Mouse (Mus musculus): Measurements from ENCODE around the gene 2210016L21Rik. TPM values are rescaled to one million over a fixed set of nuclear protein-coding genes. Genes with fewer than 3 reads are reported as not detected.
A peak's percentile ranks its signal among the peaks of the same experiment; 100 is the strongest.
"Not testable (repeated sequence)": the region's sequence is repeated elsewhere in the genome, so short reads cannot be mapped to it uniquely, and the experiment has no call there.

2210016L21Rik gene
- total and polyA plus RNA-seq, 2 experiments: 3.0 to 6.1 TPM

- H3K27me3 ChIP-seq (ENCODE audit: control insufficient read depth, insufficient read depth, low read length): no peaks in the 10 kb centered on the region
- no peak overlapping the region for H3K4me3 ChIP-seq (ENCODE audit: insufficient read depth, low read depth, low read length)
- no peaks in the 10 kb centered on the region for H3K4me1 ChIP-seq (ENCODE audit: control insufficient read depth, insufficient read depth, low read length)
- H3K27ac ChIP-seq (replicated peaks; ENCODE audit: insufficient read depth, low read depth, low read length): no peak overlapping the region
- TF ChIP-seq POLR2A (IDR thresholded peaks at IDR 0.05; ENCODE audit: extremely low read depth, insufficient read depth, low read length) (no peak), CTCF (IDR thresholded peaks at IDR 0.05; ENCODE audit: low read depth, low read length) (peak; percentile 80)
- H3K79me2 ChIP-seq (ENCODE audit: control insufficient read depth, insufficient read depth, low read length): no peaks in the 10 kb centered on the region
- peaks cover 2% of the 10 kb centered on the region; the same call in 1 of the 2 replicates for H3K36me3 ChIP-seq (ENCODE audit: control insufficient read depth, insufficient read depth, low read length)
- no peak overlapping the region for H3K9ac ChIP-seq (ENCODE audit: low read depth, low read length)
- 43% methylated on average over 1 of the region's 1 CpGs for WGBS
- DNase-seq (ENCODE audit: extremely low read depth, low read depth, low spot score): peak; percentile 32
Observed at GRCm38 (mm10) chr5:114902413-114902812, 39.5 kb upstream of the 2210016L21Rik start.

GRCm38 (mm10) chr5:114908598-114909305 lies 33.2 kb upstream of the 2210016L21Rik start:
- Histone ChIP-seq H3K27me3 (ENCODE audit: control insufficient read depth, insufficient read depth, low read length) (no peaks in the 10 kb centered on the region), H3K36me3 (ENCODE audit: control insufficient read depth, insufficient read depth, low read length) (peaks cover 2% of the 10 kb centered on the region; the same call in 1 of the 2 replicates)
- WGBS: 78% methylated on average over 13 of the region's 13 CpGs

GRCm38 (mm10) chr5:114913686-114914085 lies 28.3 kb upstream of the 2210016L21Rik start:
- Histone ChIP-seq H3K27me3 (ENCODE audit: control insufficient read depth, insufficient read depth, low read length) (no peaks in the 10 kb centered on the region), H3K36me3 (ENCODE audit: control insufficient read depth, insufficient read depth, low read length) (no peaks in the 10 kb centered on the region), H3K27ac (replicated peaks; ENCODE audit: insufficient read depth, low read depth, low read length) (no peak overlapping the region), H3K79me2 (ENCODE audit: control insufficient read depth, insufficient read depth, low read length) (no peaks in the 10 kb centered on the region), H3K9ac (ENCODE audit: low read depth, low read length) (no peak overlapping the region), H3K4me1 (ENCODE audit: control insufficient read depth, insufficient read depth, low read length) (no peaks in the 10 kb centered on the region), H3K4me3 (ENCODE audit: insufficient read depth, low read depth, low read length) (no peak overlapping the region)
- no peak for TF ChIP-seq POLR2A (IDR thresholded peaks at IDR 0.05; ENCODE audit: extremely low read depth, insufficient read depth, low read length)
- TF ChIP-seq CTCF (IDR thresholded peaks at IDR 0.05; ENCODE audit: low read depth, low read length): no peak
- DNase-seq (ENCODE audit: extremely low read depth, low read depth, low spot score): no peak
- 66% methylated on average over 4 of the region's 4 CpGs for WGBS

More at GRCm38 (mm10) chr5:114908598-114909305, 33.2 kb upstream of the 2210016L21Rik start:
- Histone ChIP-seq H3K4me3 (ENCODE audit: insufficient read depth, low read depth, low read length) (no peak overlapping the region), H3K4me1 (ENCODE audit: control insufficient read depth, insufficient read depth, low read length) (no peaks in the 10 kb centered on the region), H3K79me2 (ENCODE audit: control insufficient read depth, insufficient read depth, low read length) (no peaks in the 10 kb centered on the region), H3K27ac (replicated peaks; ENCODE audit: insufficient read depth, low read depth, low read length) (no peak overlapping the region), H3K9ac (ENCODE audit: low read depth, low read length) (no peak overlapping the region)
- TF ChIP-seq POLR2A (IDR thresholded peaks at IDR 0.05; ENCODE audit: extremely low read depth, insufficient read depth, low read length) (no peak), CTCF (IDR thresholded peaks at IDR 0.05; ENCODE audit: low read depth, low read length) (no peak)
- DNase-seq (ENCODE audit: extremely low read depth, low read depth, low spot score): no peak

- Histone ChIP-seq H3K27me3 (ENCODE audit: control insufficient read depth, insufficient read depth, low read length) (no peaks in the 10 kb centered on the region), H3K4me1 (ENCODE audit: control insufficient read depth, insufficient read depth, low read length) (no peaks in the 10 kb centered on the region), H3K79me2 (ENCODE audit: control insufficient read depth, insufficient read depth, low read length) (no peaks in the 10 kb centered on the region), H3K4me3 (ENCODE audit: insufficient read depth, low read depth, low read length) (no peak overlapping the region), H3K27ac (replicated peaks; ENCODE audit: insufficient read depth, low read depth, low read length) (no peak overlapping the region), H3K36me3 (ENCODE audit: control insufficient read depth, insufficient read depth, low read length) (no peaks in the 10 kb centered on the region), H3K9ac (ENCODE audit: low read depth, low read length) (no peak overlapping the region)
- DNase-seq (ENCODE audit: extremely low read depth, low read depth, low spot score): no peak
- TF ChIP-seq CTCF (IDR thresholded peaks at IDR 0.05; ENCODE audit: low read depth, low read length) (no peak), POLR2A (IDR thresholded peaks at IDR 0.05; ENCODE audit: extremely low read depth, insufficient read depth, low read length) (no peak)
- WGBS: 91% methylated on average over 8 of the region's 8 CpGs
Observed at GRCm38 (mm10) chr5:114914855-114915254, 27.1 kb upstream of the 2210016L21Rik start.

- Histone ChIP-seq H3K79me2 (ENCODE audit: control insufficient read depth, insufficient read depth, low read length) (no peaks in the 10 kb centered on the region), H3K9ac (ENCODE audit: low read depth, low read length) (no peak overlapping the region), H3K4me1 (ENCODE audit: control insufficient read depth, insufficient read depth, low read length) (no peaks in the 10 kb centered on the region), H3K27ac (replicated peaks; ENCODE audit: insufficient read depth, low read depth, low read length) (no peak overlapping the region), H3K36me3 (ENCODE audit: control insufficient read depth, insufficient read depth, low read length) (no peaks in the 10 kb centered on the region), H3K4me3 (ENCODE audit: insufficient read depth, low read depth, low read length) (no peak overlapping the region), H3K27me3 (ENCODE audit: control insufficient read depth, insufficient read depth, low read length) (no peaks in the 10 kb centered on the region)
- TF ChIP-seq CTCF (IDR thresholded peaks at IDR 0.05; ENCODE audit: low read depth, low read length): no peak
- 40% methylated on average over 5 of the region's 5 CpGs for WGBS
- DNase-seq (ENCODE audit: extremely low read depth, low read depth, low spot score): peak; percentile 51
Observed at GRCm38 (mm10) chr5:114915854-114916253, 26.1 kb upstream of the 2210016L21Rik start.

- Histone ChIP-seq H3K27ac (replicated peaks; ENCODE audit: insufficient read depth, low read depth, low read length) (no peak overlapping the region), H3K27me3 (ENCODE audit: control insufficient read depth, insufficient read depth, low read length) (no peaks in the 10 kb centered on the region), H3K4me1 (ENCODE audit: control insufficient read depth, insufficient read depth, low read length) (no peaks in the 10 kb centered on the region), H3K4me3 (ENCODE audit: insufficient read depth, low read depth, low read length) (no peak overlapping the region), H3K9ac (ENCODE audit: low read depth, low read length) (no peak overlapping the region), H3K36me3 (ENCODE audit: control insufficient read depth, insufficient read depth, low read length) (no peaks in the 10 kb centered on the region), H3K79me2 (ENCODE audit: control insufficient read depth, insufficient read depth, low read length) (no peaks in the 10 kb centered on the region)
- no peak for DNase-seq (ENCODE audit: extremely low read depth, low read depth, low spot score)
- no peak for TF ChIP-seq CTCF (IDR thresholded peaks at IDR 0.05; ENCODE audit: low read depth, low read length)
- TF ChIP-seq POLR2A (IDR thresholded peaks at IDR 0.05; ENCODE audit: extremely low read depth, insufficient read depth, low read length): no peak
- 83% methylated on average over 4 of the region's 4 CpGs for WGBS
Observed at GRCm38 (mm10) chr5:114916777-114917176, 25.2 kb upstream of the 2210016L21Rik start.

GRCm38 (mm10) chr5:114917357-114917756 lies 24.6 kb upstream of the 2210016L21Rik start:
- not testable (repeated sequence) for H3K27ac ChIP-seq (replicated peaks; ENCODE audit: insufficient read depth, low read depth, low read length); H3K4me3 ChIP-seq (ENCODE audit: insufficient read depth, low read depth, low read length); DNase-seq (ENCODE audit: extremely low read depth, low read depth, low spot score); H3K36me3 ChIP-seq (ENCODE audit: control insufficient read depth, insufficient read depth, low read length); H3K79me2 ChIP-seq (ENCODE audit: control insufficient read depth, insufficient read depth, low read length); H3K27me3 ChIP-seq (ENCODE audit: control insufficient read depth, insufficient read depth, low read length); H3K9ac ChIP-seq (ENCODE audit: low read depth, low read length); H3K4me1 ChIP-seq (ENCODE audit: control insufficient read depth, insufficient read depth, low read length)
- 92% methylated on average over 5 of the region's 5 CpGs for WGBS

Measured in liver, adult 2 months (tissue).